Mouse (Mus musculus) G1E (cell line): ENCODE measurements around the gene Abca4. TPM values are rescaled to one million over a fixed set of nuclear protein-coding genes. Genes with fewer than 3 reads are reported as not detected.
A peak's percentile ranks its signal among the peaks of the same experiment; 100 is the strongest.

ENCODE experiments used
- ATAC-seq: 2 replicates; pipeline ENCODE4 v1.8.0; 2016; ENCODE audit warnings: mild to moderate bottlenecking; ENCODE audit not compliant: insufficient number of reproducible peaks, poor library complexity, low FRiP score, severe bottlenecking; ENCODE audit errors: extremely low read depth
- DNase-seq: peaks from one replicate; pipeline ENCODE4 v3.0.0; 2012; ENCODE audit warnings: low spot score
- H3K27me3 ChIP-seq: 2 replicates; pipeline ENCODE4 v1.6.1; 2012; ENCODE audit warnings: mild to moderate bottlenecking, low read length, inconsistent platforms; ENCODE audit not compliant: insufficient read depth
- H3K36me3 ChIP-seq: replicated peaks from 2 replicates; pipeline ENCODE3; 2012; ENCODE audit warnings: mild to moderate bottlenecking, inconsistent platforms
- H3K4me1 ChIP-seq: 2 replicates; pipeline ENCODE4 v1.6.1; 2012; ENCODE audit warnings: low read depth, low read length, inconsistent platforms, mixed read lengths; ENCODE audit not compliant: insufficient read depth
- H3K4me3 ChIP-seq: 2 replicates; pipeline ENCODE4 v1.5.1; 2012; ENCODE audit warnings: low read depth, mild to moderate bottlenecking, inconsistent platforms, low read length, moderate library complexity, mixed read lengths
- H3K9me3 ChIP-seq: replicated peaks from 2 replicates; pipeline ENCODE4 v1.6.1; 2012; ENCODE audit warnings: inconsistent platforms
- CTCF ChIP-seq: IDR thresholded peaks from 2 replicates; pipeline ENCODE4 v1.5.1; 2012; ENCODE audit warnings: low read depth, low read length, inconsistent platforms, mixed read lengths
- GATA1 ChIP-seq: IDR thresholded peaks from 2 replicates; pipeline ENCODE4 v1.6.1; 2012; ENCODE audit warnings: borderline replicate concordance, low read length, inconsistent platforms, mixed read lengths
- GATA2 ChIP-seq: IDR thresholded peaks from 2 replicates; pipeline ENCODE4 v1.6.1; 2012; ENCODE audit warnings: low read depth, low read length, inconsistent platforms, borderline replicate concordance
- POLR2AphosphoS5 ChIP-seq: IDR thresholded peaks from 2 replicates; pipeline ENCODE4 v1.6.1; 2012; ENCODE audit warnings: low read depth, low read length, inconsistent platforms; ENCODE audit not compliant: insufficient replicate concordance
- TAL1 ChIP-seq: conservative IDR thresholded peaks from 2 replicates; pipeline ENCODE4 v1.6.1; 2012; ENCODE audit warnings: low read depth, low read length, inconsistent platforms, mixed read lengths
- polyA plus RNA-seq: library from polyadenylated mRNA; stranded (reverse); fragments of >175 nt; gene quantifications from 2 replicates; pipeline ENCODE4 v1.2.3, GENCODE M21; 2012
- total RNA-seq, 2 experiments: library from RNA; stranded (forward) in 1 of 2; stranded (reverse) in 1 of 2; fragments of 200-1000 nt in 1 of 2; fragments of >200 nt in 1 of 2; fragmentation: Nextera tagmentation in 1 of 2; gene quantifications; 2 replicates each; pipeline ENCODE4 v1.2.3; 2014 to 2017

Gene Abca4
- total and polyA plus RNA-seq, 3 experiments, result 1.7 to 4.5 (median 1.8) TPM

DNA sequence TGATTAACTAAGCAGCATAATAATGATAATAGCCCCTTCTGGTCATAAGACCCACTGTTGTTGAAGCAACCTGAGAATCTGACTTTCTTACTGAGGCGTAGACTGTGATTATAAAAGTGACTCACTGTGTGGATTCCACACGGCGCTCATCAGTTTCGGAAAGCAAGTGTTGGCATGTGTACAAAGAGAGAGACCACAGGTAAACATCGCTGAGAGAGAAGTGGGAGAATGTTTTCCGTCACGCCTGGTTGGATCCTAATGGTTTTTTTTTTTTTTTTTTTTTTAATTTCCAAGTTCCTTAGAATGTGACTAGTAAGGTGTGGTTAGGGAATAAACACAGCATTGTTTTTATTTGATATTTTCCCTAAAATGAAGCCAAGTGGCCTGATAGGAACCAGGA is 38.1 kb downstream of the Abca4 start:
- H3K36me3 ChIP-seq, result no peaks in the 10 kb centered on the region
- 0 out of 2 replicates have a peak, but pooled peaks cover 5% of the 10 kb centered on the region for H3K27me3 ChIP-seq
- H3K4me3 ChIP-seq, result no peak overlapping the region
- H3K4me1 ChIP-seq, result no peaks in the 10 kb centered on the region
- H3K9me3 ChIP-seq, result no peaks in the 10 kb centered on the region
- TF ChIP-seq GATA1, result no peak
- no peak for TF ChIP-seq GATA2
- TF ChIP-seq TAL1, result no peak
- TF ChIP-seq CTCF, result no peak
- no peak for TF ChIP-seq POLR2AphosphoS5
- no peak for DNase-seq
- no peak for ATAC-seq

DNA sequence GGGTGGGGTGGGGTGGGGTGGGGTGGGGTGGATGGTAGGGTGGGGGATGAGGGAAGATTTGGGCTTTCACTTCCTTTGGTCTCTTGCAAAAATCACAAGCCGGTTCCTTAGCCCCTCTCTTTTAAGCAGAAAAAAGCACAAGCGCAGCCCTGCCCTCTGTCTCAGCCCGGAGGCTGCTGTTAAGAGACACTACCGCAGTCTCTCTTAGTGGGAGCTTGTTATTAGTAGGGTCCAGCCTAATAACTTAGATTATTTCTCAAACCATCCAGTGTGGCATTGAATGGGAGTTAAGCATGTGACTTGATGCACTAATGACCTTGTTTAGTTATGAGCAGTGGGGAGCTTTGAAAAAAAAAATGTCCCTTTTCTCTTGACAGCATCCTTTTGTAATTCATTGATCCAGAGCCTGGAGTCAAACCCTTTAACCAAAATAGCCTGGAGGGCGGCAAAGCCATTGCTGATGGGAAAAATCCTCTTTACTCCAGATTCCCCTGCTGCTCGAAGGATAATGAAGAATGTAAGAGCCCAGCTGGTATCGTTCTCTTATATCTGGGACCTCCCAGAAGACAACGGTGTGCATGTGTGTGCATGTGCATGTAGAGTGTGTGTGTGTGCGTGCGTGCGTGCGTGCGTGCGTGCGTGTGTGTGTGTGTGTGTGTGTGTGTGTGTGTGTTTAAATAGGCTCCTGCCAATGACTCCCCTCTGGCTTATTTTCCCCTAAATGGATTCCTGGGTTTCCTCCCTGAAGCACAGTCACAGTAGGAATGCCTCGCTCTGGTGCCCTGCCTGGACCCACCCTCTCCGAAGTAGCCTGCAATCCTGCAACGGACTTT is 41.1 kb downstream of the Abca4 start:
- H3K27me3 ChIP-seq, result peaks cover 17% of the 10 kb centered on the region; the same call in 1 of the 2 replicates
- TF ChIP-seq GATA2 (no peak), GATA1 (no peak), TAL1 (no peak), POLR2AphosphoS5 (no peak), CTCF (no peak)
- no peaks in the 10 kb centered on the region for H3K36me3 ChIP-seq
- H3K4me1 ChIP-seq, result 0 out of 2 replicates have a peak, but pooled peaks cover 4% of the 10 kb centered on the region
- no peak overlapping the region for H3K4me3 ChIP-seq
- H3K9me3 ChIP-seq, result no peaks in the 10 kb centered on the region
- no peak for ATAC-seq
- no peak for DNase-seq

DNA sequence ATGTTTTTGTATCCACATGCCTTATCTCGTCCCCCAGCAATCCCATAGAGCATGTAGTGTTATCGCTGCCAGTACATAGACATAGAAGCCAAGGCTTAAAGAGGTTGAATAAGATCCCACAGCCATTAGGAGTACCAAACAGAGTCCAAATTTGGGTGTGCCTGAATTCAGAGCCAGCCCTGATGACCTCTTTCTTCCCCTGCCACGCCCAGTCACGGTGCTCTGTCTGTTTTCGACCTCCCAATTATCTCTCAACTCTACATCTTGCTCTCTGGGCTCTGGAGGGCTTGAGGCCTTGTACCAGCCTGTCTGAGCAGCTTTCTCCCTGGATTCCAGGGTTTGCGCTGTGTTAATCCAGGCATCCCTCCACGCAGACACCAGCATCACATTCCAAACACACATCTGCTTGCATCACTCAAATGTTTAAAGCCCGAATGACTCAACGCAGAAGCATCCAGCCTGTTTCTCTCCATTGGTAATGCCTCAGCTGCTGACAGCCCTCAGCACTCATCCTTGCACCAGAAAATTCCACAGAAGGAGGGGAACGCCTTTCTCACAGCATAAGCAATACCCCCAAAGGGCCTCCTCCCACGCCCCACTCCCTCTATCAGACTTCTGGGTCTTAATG is 43.9 kb downstream of the Abca4 start:
- DNase-seq (no peak), ATAC-seq (no peak)
- TF ChIP-seq GATA1 (no peak), GATA2 (no peak), CTCF (no peak), POLR2AphosphoS5 (no peak), TAL1 (no peak)

DNA sequence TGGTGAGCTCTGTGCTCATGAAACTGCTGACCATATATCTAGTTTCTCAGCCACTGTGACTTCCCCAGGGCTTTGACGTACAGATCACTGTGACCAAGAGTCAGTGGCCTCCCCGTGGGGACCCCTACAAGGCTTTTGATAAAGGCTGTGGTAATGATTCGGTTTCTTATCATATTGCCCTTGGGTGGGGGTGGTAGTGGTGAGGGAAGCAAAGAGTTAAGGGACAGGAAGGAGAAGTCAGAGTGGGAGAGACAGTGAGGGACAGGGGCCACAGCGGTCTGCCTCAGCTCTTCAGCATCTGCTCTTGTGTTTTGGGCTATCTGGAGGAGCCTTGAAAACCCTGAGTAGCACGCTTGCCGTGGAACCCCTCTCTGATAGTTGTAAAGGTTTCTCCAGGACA is 46.1 kb downstream of the Abca4 start:
- no peak for DNase-seq
- TF ChIP-seq CTCF (no peak), GATA1 (no peak), TAL1 (no peak), GATA2 (no peak), POLR2AphosphoS5 (no peak)
- no peak overlapping the region for H3K4me3 ChIP-seq
- no peaks in the 10 kb centered on the region for H3K9me3 ChIP-seq
- H3K27me3 ChIP-seq, result peaks cover 16% of the 10 kb centered on the region; the same call in 1 of the 2 replicates
- ATAC-seq, result no peak
- 0 out of 2 replicates have a peak, but pooled peaks cover 5% of the 10 kb centered on the region for H3K4me1 ChIP-seq
- no peaks in the 10 kb centered on the region for H3K36me3 ChIP-seq

More for the DNA sequence above, 43.9 kb downstream of the Abca4 start:
- Histone ChIP-seq H3K4me3 (no peak overlapping the region), H3K9me3 (no peaks in the 10 kb centered on the region), H3K27me3 (peaks cover 21% of the 10 kb centered on the region; the same call in 1 of the 2 replicates), H3K36me3 (no peaks in the 10 kb centered on the region), H3K4me1 (0 out of 2 replicates have a peak, but pooled peaks cover 5% of the 10 kb centered on the region)

DNA sequence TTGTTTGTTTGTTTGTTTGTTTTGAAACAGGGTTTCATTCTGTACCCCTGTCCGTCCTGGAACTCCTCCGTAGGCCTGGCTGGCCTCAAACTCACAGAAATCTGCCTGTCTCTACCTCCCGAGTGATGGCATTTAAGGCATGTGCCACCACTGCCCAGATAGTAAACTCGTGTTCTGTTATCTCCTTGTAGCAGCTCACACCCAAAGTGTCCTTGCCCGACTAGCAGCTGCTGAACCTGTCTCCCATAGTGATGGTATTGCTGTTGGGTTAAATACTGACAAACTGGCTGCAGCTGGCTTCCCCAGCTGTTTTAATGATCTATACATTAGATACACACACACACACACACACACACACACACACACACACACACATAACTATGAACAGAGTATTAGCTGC is 55.5 kb downstream of the Abca4 start:
- 0 out of 2 replicates have a peak, but pooled peaks cover 6% of the 10 kb centered on the region for H3K27me3 ChIP-seq
- no peaks in the 10 kb centered on the region for H3K9me3 ChIP-seq
- peaks cover 24% of the 10 kb centered on the region for H3K4me1 ChIP-seq
- no peak overlapping the region for H3K4me3 ChIP-seq
- DNase-seq, result no peak
- TF ChIP-seq TAL1 (0 out of 2 replicates have a peak, but pooled peaks have one; percentile 12), GATA1 (no peak)
- no peak for ATAC-seq
- H3K36me3 ChIP-seq, result no peaks in the 10 kb centered on the region

DNA sequence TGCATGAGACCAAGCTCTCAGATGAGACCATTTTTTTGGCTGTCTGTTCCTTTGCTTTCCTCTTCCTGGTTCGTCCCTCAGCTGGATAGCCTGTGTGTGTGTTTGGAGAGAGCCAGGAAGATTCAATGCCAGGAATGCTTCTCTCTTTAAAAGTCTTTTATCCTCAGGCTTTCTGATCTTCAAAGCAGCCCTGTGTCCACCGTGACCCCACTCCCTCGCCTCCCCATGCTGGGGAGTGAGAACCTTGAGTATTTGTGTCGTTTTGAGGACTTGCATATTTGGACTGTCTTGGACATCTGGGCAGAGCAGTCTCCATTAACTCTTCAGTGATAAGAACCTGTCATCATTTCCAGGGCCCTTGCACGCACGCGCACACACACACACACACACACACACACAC is 57.8 kb downstream of the Abca4 start:
- no peak for TF ChIP-seq TAL1
- TF ChIP-seq CTCF, result no peak
- TF ChIP-seq GATA1, result no peak
- TF ChIP-seq GATA2, result no peak
- Histone ChIP-seq H3K9me3 (no peaks in the 10 kb centered on the region), H3K27me3 (0 out of 2 replicates have a peak, but pooled peaks cover 4% of the 10 kb centered on the region), H3K36me3 (no peaks in the 10 kb centered on the region), H3K4me1 (peaks cover 30% of the 10 kb centered on the region), H3K4me3 (no peak overlapping the region)
- ATAC-seq (no peak), DNase-seq (no peak)
